Mouse (Mus musculus) E14TG2a.4 (cell line): ENCODE measurements around the gene Thbs3.

ENCODE experiments used
- CTCF ChIP-seq: conservative IDR thresholded peaks from 2 replicates; pipeline ENCODE4 v1.5.1; 2014; ENCODE audit warnings: low read length
- NANOG ChIP-seq: IDR thresholded peaks from 2 replicates; pipeline ENCODE4 v1.6.1; 2014; ENCODE audit warnings: borderline replicate concordance, low read length, mixed read lengths
- POU5F1 ChIP-seq: IDR thresholded peaks from 2 replicates; pipeline ENCODE4 v1.6.1; 2014; ENCODE audit warnings: low read length, borderline replicate concordance

DNA sequence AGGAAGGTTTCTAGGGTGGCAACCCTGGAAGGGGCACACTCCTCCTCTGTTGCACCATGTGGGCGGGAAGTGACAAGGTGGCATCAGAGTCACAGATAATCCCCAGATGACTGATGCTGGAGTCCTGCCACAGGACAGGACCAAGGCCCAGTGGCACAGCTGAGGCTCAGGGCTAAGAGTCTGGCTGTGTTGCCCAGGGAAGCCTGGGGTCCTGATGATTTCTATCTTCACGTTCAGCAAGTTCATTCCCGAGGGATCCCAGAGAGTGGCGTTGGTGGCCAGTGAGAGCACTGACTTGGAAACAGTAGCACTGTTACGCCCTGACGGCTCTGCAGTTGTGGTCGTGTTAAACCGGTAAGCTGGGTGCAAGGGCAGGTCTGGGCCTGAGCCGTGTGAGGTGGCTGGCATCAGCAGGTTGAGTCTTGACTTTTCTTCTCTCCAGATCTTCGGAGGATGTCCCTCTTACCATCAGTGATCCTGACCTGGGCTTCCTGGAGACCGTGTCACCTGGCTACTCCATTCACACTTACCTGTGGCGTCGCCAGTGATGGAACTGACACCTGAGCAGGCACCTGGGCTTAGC lies 6.8 kb upstream of the Thbs3 start:
- TF ChIP-seq CTCF (no peak), NANOG (no peak), POU5F1 (no peak)
